29 mouse cellular contexts compared by ENCODE assay signal in genomic region chr5:147916171-147916570, GRCm38 (mm10). TPM values are rescaled to one million over a fixed set of nuclear protein-coding genes. Genes with fewer than 3 reads are reported as not detected.
DNase-seq lines count a peak whose midpoint lies in the region; ATAC-seq and TF ChIP-seq lines count a peak whose summit lies in the region.
"Had no signal": no experiment of that assay in that cellular context is flagged by ENCODE, and none has a peak within 500 bp of the region (broad histone marks: within the 10 kb centered on the region; RNA-seq: fewer than 3 reads in every experiment).

No protein-coding gene starts in this region.

- peak; percentile 46 for DNase-seq in liver, adult 2 months (ENCODE audit: extremely low read depth, low read depth, low spot score)
- DNase-seq in testis, postnatal 14 days (ENCODE audit: low spot score) = peak; percentile 43
- DNase-seq in testis, postnatal 10 days (ENCODE audit: low spot score) = no peak
- DNase-seq in adrenal gland, postnatal 14 days = peak; percentile 44
- no peak for DNase-seq in frontal cortex, postnatal 14 days (ENCODE audit: low spot score in 2 of 2)
- DNase-seq in kidney, adult 2 months = no peak
- DNase-seq: cerebellum, adult 11-12 months; cerebellum, adult 8-10 months; cerebellum, postnatal 10 days; cerebellum, postnatal 36 days; embryo, embryonic 11 days; gastrocnemius, postnatal 10 days; gastrocnemius, postnatal 36 days; heart, adult 2 months; heart, postnatal 14 days; heart, postnatal 4 days had no signal

- H3K36me3 ChIP-seq in liver, adult 2 months (ENCODE audit: control insufficient read depth, insufficient read depth, low read length) = no peaks in the 10 kb centered on the region
- no peaks in the 10 kb centered on the region for H3K36me3 ChIP-seq in liver, embryonic 12.5 days
- no peaks in the 10 kb centered on the region for H3K36me3 ChIP-seq in kidney, adult 2 months (ENCODE audit: control insufficient read depth, insufficient read depth, low read length)
- H3K36me3 ChIP-seq: embryonic facial prominence, embryonic 10.5 days; embryonic facial prominence, embryonic 13.5 days; forebrain, embryonic 12.5 days; forebrain, embryonic 15.5 days; heart, embryonic 10.5 days; heart, embryonic 13.5 days had no signal

- H3K9me3 ChIP-seq in liver, embryonic 12.5 days (replicated peaks) = no peaks in the 10 kb centered on the region
- H3K9me3 ChIP-seq: embryonic facial prominence, embryonic 10.5 days; embryonic facial prominence, embryonic 13.5 days; forebrain, embryonic 12.5 days; forebrain, embryonic 15.5 days; heart, embryonic 10.5 days; heart, embryonic 13.5 days had no signal

- H3K27me3 ChIP-seq in liver, adult 2 months (ENCODE audit: control insufficient read depth, insufficient read depth, low read length) = no peaks in the 10 kb centered on the region
- H3K27me3 ChIP-seq in liver, embryonic 12.5 days (replicated peaks) = no peaks in the 10 kb centered on the region
- H3K27me3 ChIP-seq in kidney, adult 2 months (replicated peaks; ENCODE audit: control insufficient read depth, insufficient read depth, low read length) = no peaks in the 10 kb centered on the region
- H3K27me3 ChIP-seq: embryonic facial prominence, embryonic 13.5 days; forebrain, embryonic 12.5 days; forebrain, embryonic 15.5 days had no signal

- H3K9ac ChIP-seq in liver, adult 2 months (ENCODE audit: low read depth, low read length) = no peak overlapping the region
- H3K9ac ChIP-seq in liver, embryonic 12.5 days = no peak overlapping the region
- H3K9ac ChIP-seq: embryonic facial prominence, embryonic 13.5 days; forebrain, embryonic 12.5 days; forebrain, embryonic 15.5 days; heart, embryonic 13.5 days; hindbrain, embryonic 14.5 days had no signal

- no peak overlapping the region for H3K4me2 ChIP-seq in liver, embryonic 12.5 days
- H3K4me2 ChIP-seq: embryonic facial prominence, embryonic 13.5 days; forebrain, embryonic 12.5 days; forebrain, embryonic 15.5 days; heart, embryonic 13.5 days; hindbrain, embryonic 14.5 days had no signal

- H3K79me2 ChIP-seq in liver, adult 2 months (ENCODE audit: control insufficient read depth, insufficient read depth, low read length) = no peaks in the 10 kb centered on the region

- H3K27ac ChIP-seq in liver, adult 2 months (replicated peaks; ENCODE audit: insufficient read depth, low read depth, low read length) = no peak overlapping the region
- H3K27ac ChIP-seq in liver, embryonic 12.5 days = no peak overlapping the region
- no peak overlapping the region for H3K27ac ChIP-seq in kidney, adult 2 months (ENCODE audit: insufficient read depth, low read depth, low read length)
- H3K27ac ChIP-seq: embryonic facial prominence, embryonic 10.5 days; embryonic facial prominence, embryonic 13.5 days; forebrain, embryonic 12.5 days; forebrain, embryonic 15.5 days; heart, adult 2 months; heart, embryonic 10.5 days; heart, embryonic 13.5 days; hindbrain, embryonic 14.5 days; hindbrain, postnatal 0 days had no signal

- H3K4me1 ChIP-seq in liver, adult 2 months (ENCODE audit: control insufficient read depth, insufficient read depth, low read length) = peaks cover 8% of the 10 kb centered on the region; the same call in 1 of the 2 replicates
- peaks cover 18% of the 10 kb centered on the region for H3K4me1 ChIP-seq in liver, embryonic 12.5 days
- H3K4me1 ChIP-seq in kidney, adult 2 months (ENCODE audit: control insufficient read depth, insufficient read depth, low read length) = peaks cover 9% of the 10 kb centered on the region
- H3K4me1 ChIP-seq: forebrain, embryonic 12.5 days; forebrain, embryonic 15.5 days had no signal

- 76% methylated on average over 9 of the region's 9 CpGs for WGBS in liver, adult 2 months
- WGBS in liver, embryonic 12.5 days (ENCODE audit: insufficient replicate concordance) = 74% methylated on average over 9 of the region's 9 CpGs
- WGBS in kidney, adult 2 months = 80% methylated on average over 9 of the region's 9 CpGs

- no peak overlapping the region for H3K4me3 ChIP-seq in liver, adult 2 months (ENCODE audit: insufficient read depth, low read depth, low read length)
- no peak overlapping the region for H3K4me3 ChIP-seq in liver, embryonic 12.5 days
- no peak overlapping the region for H3K4me3 ChIP-seq in kidney, adult 2 months (ENCODE audit: insufficient read depth, low read depth, low read length)
- H3K4me3 ChIP-seq: embryonic facial prominence, embryonic 10.5 days; embryonic facial prominence, embryonic 13.5 days; erythroblast, embryonic 14.5 days; forebrain, embryonic 12.5 days; forebrain, embryonic 15.5 days; heart, adult 2 months; heart, embryonic 10.5 days; heart, embryonic 13.5 days had no signal

- no peak for TF ChIP-seq CTCF in liver, adult 2 months (IDR thresholded peaks at IDR 0.05; ENCODE audit: low read depth, low read length)
- no peak for TF ChIP-seq CTCF in kidney, adult 2 months (conservative IDR thresholded peaks at IDR 0.05; ENCODE audit: insufficient read depth, insufficient read length, low read depth, low read length)

- TF ChIP-seq POLR2A in liver, adult 2 months (IDR thresholded peaks at IDR 0.05; ENCODE audit: extremely low read depth, insufficient read depth, low read length) = no peak
- TF ChIP-seq POLR2A in kidney, adult 2 months (IDR thresholded peaks at IDR 0.05; ENCODE audit: low read depth, low read length) = no peak

- ATAC-seq in liver, embryonic 12.5 days = no peak
- ATAC-seq: activated CD4-positive, CD25-positive, alpha-beta regulatory T cell, adult 4 months; forebrain, embryonic 15.5 days; hindbrain, postnatal 0 days; inflammation-experienced regulatory T-cells, adult 6 months; intestine, embryonic 16.5 days had no signal

RNA-seq across cellular contexts. Expression of gene Slc46a3, which starts 21.6 kb away (rescaled TPM):
- 38.0 and 58.3 TPM in 2 replicates for total RNA-seq in liver, adult 2 months (2014; rRNA removed)
- polyA plus RNA-seq in liver, adult 2 months (2012; rRNA removed) = 72.7 and 88.3 TPM in 2 replicates
- polyA plus RNA-seq in liver, embryonic 12.5 days (2016; fragmentation: Nextera tagmentation; extraction: Ambion mirVana) = 10.5 and 10.6 TPM in 2 replicates
- 10.0 and 11.2 TPM in 2 replicates for total RNA-seq in adrenal gland, postnatal 14 days (2021)
- 36.9 and 48.5 TPM in 2 replicates for polyA plus RNA-seq in kidney, adult 2 months (2012; rRNA removed)

RNA-seq across cellular contexts. Expression of gene Mtus2, which starts 40.9 kb away (rescaled TPM):
- total RNA-seq in liver, adult 2 months (2014; rRNA removed) = 0.18 and 0.94 TPM in 2 replicates
- polyA plus RNA-seq in liver, adult 2 months (2012; rRNA removed) = 0.66 and 2.0 TPM in 2 replicates
- polyA plus RNA-seq in liver, embryonic 12.5 days (2016; fragmentation: Nextera tagmentation; extraction: Ambion mirVana) = 1.1 and 2.4 TPM in 2 replicates
- 2.4 and 3.5 TPM in 2 replicates for total RNA-seq in adrenal gland, postnatal 14 days (2021)
- 0.80 and 0.98 TPM in 2 replicates for polyA plus RNA-seq in kidney, adult 2 months (2012; rRNA removed)
- polyA plus RNA-seq: erythroblast, embryonic 14.5 days had no signal

RNA-seq across cellular contexts. Expression of gene Pomp, which starts 55.9 kb away (rescaled TPM):
- total RNA-seq in liver, adult 2 months (2014; rRNA removed) = 159 and 233 TPM in 2 replicates
- polyA plus RNA-seq in liver, adult 2 months (2012; rRNA removed) = 71.0 and 101 TPM in 2 replicates
- 309 and 314 TPM in 2 replicates for polyA plus RNA-seq in liver, embryonic 12.5 days (2016; fragmentation: Nextera tagmentation; extraction: Ambion mirVana)
- 161 and 178 TPM in 2 replicates for total RNA-seq in adrenal gland, postnatal 14 days (2021)
- 74.6 and 109 TPM in 2 replicates for polyA plus RNA-seq in kidney, adult 2 months (2012; rRNA removed)

Comparison
In these comparisons a context has a peak if more than half of its experiments do, and no peak if none do; other contexts are left out.
1. DNase-seq: peak in liver, adult 2 months (single experiment), testis, postnatal 14 days (single experiment) and adrenal gland, postnatal 14 days (single experiment); none in testis, postnatal 10 days (single experiment), frontal cortex, postnatal 14 days (0 of 2) and kidney, adult 2 months (single experiment).